Mouse (Mus musculus) heart, postnatal 0 days (tissue): ENCODE results near the gene Rnf187. TPM values are rescaled to one million over a fixed set of nuclear protein-coding genes. Genes with fewer than 3 reads are reported as not detected.
A peak's percentile ranks its signal among the peaks of the same experiment; 100 is the strongest.

Experiments used
- ATAC-seq: fragments of 200-750 bp; cut with Nextera tagmentation; 2 replicates; pipeline ENCODE4 v1.8.0; 2017; ENCODE audit warnings: low read depth, moderate number of reproducible peaks, moderate library complexity; ENCODE audit not compliant: insufficient read depth
- DNase-seq: peaks from one replicate; pipeline ENCODE4 v3.0.0-alpha.2; 2016; ENCODE audit warnings: low spot score
- H3K27ac ChIP-seq: fragments of 300-500 bp; sonication (generic); 2 replicates; pipeline ENCODE4 v1.5.1; 2014; ENCODE audit warnings: low read depth, mild to moderate bottlenecking
- H3K27me3 ChIP-seq: fragments of 300-500 bp; sonication (generic); 2 replicates; pipeline ENCODE4 v1.6.1; 2014; ENCODE audit warnings: low read length, mixed read lengths; ENCODE audit not compliant: control insufficient read depth, insufficient read depth
- H3K36me3 ChIP-seq: fragments of 300-500 bp; sonication (generic); replicated peaks from 2 replicates; pipeline ENCODE4 v1.6.1; 2014; ENCODE audit warnings: low read length, mixed read lengths; ENCODE audit not compliant: control insufficient read depth, insufficient read depth
- H3K4me1 ChIP-seq: fragments of 300-500 bp; sonication (generic); 2 replicates; pipeline ENCODE4 v1.6.1; 2014; ENCODE audit warnings: antibody characterized with exemption; ENCODE audit not compliant: control insufficient read depth, insufficient read depth
- H3K4me2 ChIP-seq: fragments of 300-500 bp; sonication (generic); 2 replicates; pipeline ENCODE4 v1.6.1; 2014; ENCODE audit warnings: low read depth, mild to moderate bottlenecking, low read length, moderate library complexity
- H3K4me3 ChIP-seq: fragments of 300-500 bp; sonication (generic); 2 replicates; pipeline ENCODE4 v1.5.1; 2014; ENCODE audit warnings: low read depth, low read length
- H3K9ac ChIP-seq: fragments of 300-500 bp; sonication (generic); replicated peaks from 2 replicates; pipeline ENCODE4 v1.6.1; 2014; ENCODE audit warnings: low read depth, low read length, mixed read lengths
- H3K9me3 ChIP-seq: fragments of 300-500 bp; sonication (generic); replicated peaks from 2 replicates; pipeline ENCODE4 v1.6.1; 2016; ENCODE audit warnings: low read length; ENCODE audit not compliant: control insufficient read depth
- CTCF ChIP-seq: IDR thresholded peaks from 2 replicates; pipeline ENCODE4 v1.5.1; 2016; ENCODE audit warnings: antibody characterized with exemption, control low read depth, low read depth
- EP300 ChIP-seq: IDR thresholded peaks from 2 replicates; pipeline ENCODE4 v1.6.1; 2016; ENCODE audit warnings: antibody characterized with exemption, low read depth
- WGBS: fragments of 180-500 bp; shearing (Covaris S2); extraction: QIAGEN DNeasy Blood & Tissue Kit; methylation state at CpG from one replicate; pipeline ENCODE4 v1.1.7; 2014; 5-methylcytosine and 5-hydroxymethylcytosine counted together
- polyA plus RNA-seq: library from polyadenylated mRNA; unstranded; fragments of >200 nt; fragmentation: Nextera tagmentation; extraction: Ambion mirVana; gene quantifications from 2 replicates; pipeline ENCODE4 v1.2.1, GENCODE M21; 2015
- total RNA-seq: library from RNA; depleted of rRNA; stranded (reverse); fragments of >200 nt; gene quantifications from 2 replicates; pipeline ENCODE4 v1.2.3, GENCODE M21; 2014; ENCODE audit warnings: low replicate concordance

Gene Rnf187
- total and polyA plus RNA-seq, 2 experiments from 2014 or later: 147 to 362 TPM

DNA sequence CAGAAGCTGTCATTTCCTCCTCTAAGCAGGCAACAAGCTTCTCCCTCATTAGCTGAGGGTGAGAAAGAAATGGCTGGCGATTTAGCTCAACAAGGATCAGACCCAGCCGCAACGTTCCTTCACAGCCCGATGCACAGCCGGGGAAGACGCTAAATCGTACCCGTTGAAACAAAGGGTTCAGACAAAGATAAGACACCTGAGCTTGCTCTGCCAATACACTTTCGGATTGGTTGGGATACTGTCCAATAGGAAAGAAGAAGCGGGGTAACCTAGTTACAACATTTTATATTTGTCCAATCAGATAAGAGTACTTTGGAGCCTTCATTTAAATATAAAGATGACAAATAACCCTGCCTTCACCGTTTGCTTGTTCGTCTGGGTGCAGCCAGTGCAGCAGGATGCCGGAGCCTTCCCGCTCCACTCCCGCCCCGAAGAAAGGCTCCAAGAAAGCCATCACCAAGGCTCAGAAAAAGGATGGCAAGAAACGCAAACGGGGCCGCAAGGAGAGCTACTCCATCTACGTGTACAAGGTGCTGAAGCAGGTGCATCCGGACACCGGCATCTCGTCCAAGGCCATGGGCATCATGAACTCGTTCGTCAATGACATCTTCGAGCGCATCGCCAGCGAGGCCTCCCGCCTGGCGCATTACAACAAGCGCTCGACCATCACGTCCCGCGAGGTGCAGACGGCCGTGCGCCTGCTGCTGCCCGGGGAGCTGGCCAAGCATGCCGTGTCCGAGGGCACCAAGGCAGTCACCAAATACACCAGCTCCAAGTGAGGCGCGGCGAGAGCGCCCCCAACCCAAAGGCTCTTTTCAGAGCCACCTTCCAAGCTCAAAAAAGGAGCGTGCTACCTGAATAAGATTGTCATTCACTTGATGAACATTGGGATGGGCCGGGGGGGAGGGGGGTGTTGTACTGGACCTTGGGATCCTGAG is 10.1 kb upstream of the Rnf187 start, which contains the start of gene Hist3h2ba:
TSS of gene Hist3h2ba (plus strand) at position 379 of the 938 bp plus-strand sequence.
- no peaks in the 10 kb centered on the region for H3K9me3 ChIP-seq
- WGBS: under 1% methylated on average over 48 of the region's 48 CpGs
- ATAC-seq: peak; percentile 82
- DNase-seq: peak; percentile 84
- H3K4me1 ChIP-seq: peaks cover 10% of the 10 kb centered on the region
- peak within 1 kb of the TSS; percentile 29 for H3K4me3 ChIP-seq
- TF ChIP-seq EP300 (no peak), CTCF (no peak)
- H3K9ac ChIP-seq: no peak within 1 kb of the TSS
- H3K4me2 ChIP-seq: peak within 1 kb of the TSS; percentile 53
- peak within 1 kb of the TSS; percentile 61; the same call in 1 of the 2 replicates for H3K27ac ChIP-seq
- H3K36me3 ChIP-seq: no peaks in the 10 kb centered on the region
- peaks cover 29% of the 10 kb centered on the region for H3K27me3 ChIP-seq

- H3K4me3 ChIP-seq: peak overlapping the region; percentile 29
- H3K9me3 ChIP-seq: no peaks in the 10 kb centered on the region
- no peak overlapping the region for H3K9ac ChIP-seq
- 13% methylated on average over 23 of the region's 23 CpGs for WGBS
- no peak for DNase-seq
- ATAC-seq: no peak; the same call in 1 of the 2 replicates
- peak overlapping the region; percentile 53 for H3K4me2 ChIP-seq
- H3K4me1 ChIP-seq: 0 out of 2 replicates have a peak, but pooled peaks cover 1% of the 10 kb centered on the region
- H3K27me3 ChIP-seq: peaks cover 29% of the 10 kb centered on the region
- no peak overlapping the region; the same call in 1 of the 2 replicates for H3K27ac ChIP-seq
- H3K36me3 ChIP-seq: no peaks in the 10 kb centered on the region
- no peak for TF ChIP-seq CTCF
- TF ChIP-seq EP300: no peak
Observed at GRCm38 (mm10) chr11:58947798-58948528, 9.2 kb upstream of the Rnf187 start.

GRCm38 (mm10) chr11:58947306-58947705 is 8.6 kb upstream of the Rnf187 start:
- no peak for TF ChIP-seq CTCF
- TF ChIP-seq EP300: no peak
- no peak overlapping the region for H3K27ac ChIP-seq
- no peak for DNase-seq
- H3K27me3 ChIP-seq: peaks cover 29% of the 10 kb centered on the region
- WGBS: 67% methylated on average over 3 of the region's 3 CpGs
- no peaks in the 10 kb centered on the region for H3K36me3 ChIP-seq
- ATAC-seq: no peak
- no peaks in the 10 kb centered on the region for H3K9me3 ChIP-seq
- H3K4me2 ChIP-seq: no peak overlapping the region
- no peak overlapping the region for H3K4me3 ChIP-seq
- no peak overlapping the region for H3K9ac ChIP-seq
- no peaks in the 10 kb centered on the region for H3K4me1 ChIP-seq

DNA sequence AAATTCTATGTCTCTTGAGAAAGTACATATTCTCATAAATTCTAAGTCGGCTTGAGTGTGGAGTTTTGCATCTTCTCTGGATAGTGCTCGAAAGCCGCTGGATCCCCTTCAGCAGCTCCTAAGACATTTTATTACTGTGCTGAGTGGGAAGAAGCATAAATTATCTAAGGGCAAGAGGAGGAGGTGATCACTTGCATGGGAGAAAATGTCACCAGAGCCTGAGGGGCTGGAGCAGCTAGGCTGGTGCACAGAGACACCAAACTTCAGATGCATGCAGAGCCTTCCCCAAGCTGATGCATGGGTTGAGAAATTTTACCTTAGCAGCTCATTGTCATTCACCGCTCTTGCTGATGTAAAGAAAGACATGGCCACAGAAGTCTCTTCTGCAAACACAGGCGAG is 5.4 kb upstream of the Rnf187 start:
- peaks cover under 1% of the 10 kb centered on the region; the same call in 1 of the 2 replicates for H3K4me1 ChIP-seq
- no peak overlapping the region for H3K4me3 ChIP-seq
- 71% methylated on average over 5 of the region's 5 CpGs for WGBS
- H3K9me3 ChIP-seq: no peaks in the 10 kb centered on the region
- H3K36me3 ChIP-seq: no peaks in the 10 kb centered on the region
- no peak overlapping the region for H3K27ac ChIP-seq
- H3K9ac ChIP-seq: no peak overlapping the region
- no peak for ATAC-seq
- no peak overlapping the region for H3K4me2 ChIP-seq
- peaks cover 5% of the 10 kb centered on the region for H3K27me3 ChIP-seq
- TF ChIP-seq EP300 (no peak), CTCF (no peak)
- no peak for DNase-seq

- DNase-seq (no peak), ATAC-seq (no peak)
- WGBS: 18% methylated on average over 6 of the region's 6 CpGs
- H3K9ac ChIP-seq: peak overlapping the region; percentile 89; the same call in 1 of the 2 replicates
- H3K9me3 ChIP-seq: no peaks in the 10 kb centered on the region
- H3K36me3 ChIP-seq: peaks cover 27% of the 10 kb centered on the region
- peaks cover 8% of the 10 kb centered on the region; the same call in 1 of the 2 replicates for H3K4me1 ChIP-seq
- peak overlapping the region; percentile 98 for H3K4me2 ChIP-seq
- peak overlapping the region; percentile 88 for H3K4me3 ChIP-seq
- TF ChIP-seq EP300 (no peak), CTCF (no peak)
- peak overlapping the region; percentile 46 for H3K27ac ChIP-seq
- no peaks in the 10 kb centered on the region for H3K27me3 ChIP-seq
Observed at GRCm38 (mm10) chr11:58939088-58939439, 348 bp upstream of the Rnf187 start.
